Mouse (Mus musculus) embryonic fibroblast, embryonic 13.5 days (primary cell): ENCODE results near the gene E130218I03Rik.

ENCODE experiments used
- CTCF ChIP-seq: IDR thresholded peaks from 2 replicates; pipeline ENCODE4 v1.5.1; 2011; ENCODE audit warnings: mild to moderate bottlenecking, control low read depth, low read length, moderate library complexity, borderline replicate concordance; ENCODE audit not compliant: insufficient read depth
- POLR2A ChIP-seq: IDR thresholded peaks from 2 replicates; pipeline ENCODE4 v1.6.1; 2011; ENCODE audit warnings: low read depth, mild to moderate bottlenecking, control low read depth, low read length, moderate library complexity

GRCm38 (mm10) chr4:134258354-134258753, 14.9 kb downstream of the E130218I03Rik start:
- TF ChIP-seq CTCF (no peak), POLR2A (no peak)
